Mouse (Mus musculus) embryonic fibroblast, embryonic 13.5 days (primary cell): ENCODE measurements around the gene Spag9.

Experiments used
- CTCF ChIP-seq: IDR thresholded peaks from 2 replicates; pipeline ENCODE4 v1.5.1; 2011; ENCODE audit warnings: mild to moderate bottlenecking, control low read depth, low read length, moderate library complexity, borderline replicate concordance; ENCODE audit not compliant: insufficient read depth
- POLR2A ChIP-seq: IDR thresholded peaks from 2 replicates; pipeline ENCODE4 v1.6.1; 2011; ENCODE audit warnings: low read depth, mild to moderate bottlenecking, control low read depth, low read length, moderate library complexity

- TF ChIP-seq CTCF: no peak
- TF ChIP-seq POLR2A: no peak
Observed at GRCm38 (mm10) chr11:93997141-93997775, 1.4 kb downstream of the Spag9 start.
